Mouse (Mus musculus) olfactory bulb, adult 2 months (tissue): ENCODE measurements around the gene Ptpru.

Experiments
- CTCF ChIP-seq: fragments of 200-500 bp; IDR thresholded peaks from 2 replicates; pipeline ENCODE4 v1.5.1; 2012; ENCODE audit warnings: low read depth, mild to moderate bottlenecking, low read length, moderate library complexity; ENCODE audit not compliant: insufficient read depth
- POLR2A ChIP-seq: fragments of 200-500 bp; IDR thresholded peaks from 2 replicates; pipeline ENCODE4 v1.6.1; 2012; ENCODE audit warnings: mild to moderate bottlenecking, low read depth, low read length, moderate library complexity; ENCODE audit not compliant: insufficient read depth

DNA sequence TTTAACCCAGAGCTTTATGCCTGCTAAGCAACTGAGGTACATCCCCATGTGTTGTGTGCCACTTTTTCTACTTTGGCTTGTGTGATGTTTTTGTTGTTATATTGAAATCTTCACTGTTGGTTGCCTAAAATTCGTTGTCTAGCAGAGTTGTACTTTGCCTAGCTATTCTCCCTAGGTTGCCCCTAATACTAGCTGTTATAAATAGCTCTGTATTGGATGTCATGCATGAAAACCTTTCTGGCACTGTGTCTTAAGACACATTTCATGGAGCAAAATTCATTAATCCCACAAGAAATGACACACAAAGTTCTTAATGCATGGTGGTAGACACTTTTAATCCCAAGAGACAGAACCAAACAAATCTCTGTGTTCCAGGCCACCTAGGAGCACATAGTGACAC is 41.6 kb upstream of the Ptpru start:
- no peak for TF ChIP-seq POLR2A
- TF ChIP-seq CTCF = no peak
